Mouse (Mus musculus) intestine, postnatal 0 days (tissue): ENCODE measurements around the gene Kctd18. TPM values are rescaled to one million over a fixed set of nuclear protein-coding genes. Genes with fewer than 3 reads are reported as not detected.
"Not testable (repeated sequence)": the region's sequence is repeated elsewhere in the genome, so short reads cannot be mapped to it uniquely, and the experiment has no call there.

Source experiments
- ATAC-seq: fragments of 200-750 bp; cut with Nextera tagmentation; 2 replicates; pipeline ENCODE4 v1.8.0; 2017; ENCODE audit warnings: mild to moderate bottlenecking, moderate TSS enrichment, moderate library complexity
- H3K27ac ChIP-seq: fragments of 300-500 bp; sonication (generic); 2 replicates; pipeline ENCODE4 v1.5.1; 2014; ENCODE audit warnings: mild to moderate bottlenecking, low read depth, low read length, moderate library complexity
- H3K27me3 ChIP-seq: fragments of 300-500 bp; sonication (generic); replicated peaks from 2 replicates; pipeline ENCODE4 v1.6.1; 2014; ENCODE audit warnings: low read length, mixed read lengths; ENCODE audit not compliant: control insufficient read depth, insufficient read depth
- H3K36me3 ChIP-seq: fragments of 300-500 bp; sonication (generic); 2 replicates; pipeline ENCODE4 v1.6.1; 2014; ENCODE audit warnings: mild to moderate bottlenecking, moderate library complexity; ENCODE audit not compliant: control insufficient read depth, insufficient read depth
- H3K4me1 ChIP-seq: fragments of 300-500 bp; sonication (generic); replicated peaks from 2 replicates; pipeline ENCODE4 v1.6.1; 2014; ENCODE audit warnings: antibody characterized with exemption, low read length, mixed read lengths; ENCODE audit not compliant: control insufficient read depth, insufficient read depth
- H3K4me2 ChIP-seq: fragments of 300-500 bp; sonication (generic); replicated peaks from 2 replicates; pipeline ENCODE4 v1.6.1; 2014; ENCODE audit warnings: low read depth, mild to moderate bottlenecking, moderate library complexity
- H3K4me3 ChIP-seq: fragments of 300-500 bp; sonication (generic); 2 replicates; pipeline ENCODE4 v1.5.1; 2014; ENCODE audit warnings: low read depth, low read length
- H3K9ac ChIP-seq: fragments of 300-500 bp; sonication (generic); 2 replicates; pipeline ENCODE4 v1.6.1; 2014; ENCODE audit warnings: mild to moderate bottlenecking, low read depth, low read length
- H3K9me3 ChIP-seq: fragments of 300-500 bp; sonication (generic); 2 replicates; pipeline ENCODE4 v1.6.1; 2016; ENCODE audit warnings: mixed run types; ENCODE audit not compliant: control insufficient read depth
- CTCF ChIP-seq: sonication (generic); IDR thresholded peaks from 2 replicates; pipeline ENCODE4 v1.5.1; 2016; ENCODE audit warnings: low read depth, mild to moderate bottlenecking, control low read depth, antibody characterized with exemption, moderate library complexity
- WGBS: fragments of 180-500 bp; shearing (Covaris S2); extraction: QIAGEN DNeasy Blood & Tissue Kit; methylation state at CpG from one replicate; pipeline ENCODE4 v1.1.7; 2014; 5-methylcytosine and 5-hydroxymethylcytosine counted together
- polyA plus RNA-seq: library from polyadenylated mRNA; unstranded; fragments of >200 nt; fragmentation: Nextera tagmentation; extraction: Ambion mirVana; gene quantifications from 2 replicates; pipeline ENCODE4 v1.2.1, GENCODE M21; 2015

The Kctd18 gene
- polyA plus RNA-seq, 1 experiment from 2014 or later = 6.5 TPM

GRCm38 (mm10) chr1:58031160-58031769 is 12.5 kb upstream of the Kctd18 start:
- Histone ChIP-seq H3K9me3 (no peaks in the 10 kb centered on the region), H3K36me3 (no peaks in the 10 kb centered on the region), H3K27ac (no peak overlapping the region), H3K9ac (no peak overlapping the region), H3K4me2 (no peak overlapping the region), H3K4me1 (no peaks in the 10 kb centered on the region; the same call in 1 of the 2 replicates), H3K4me3 (no peak overlapping the region), H3K27me3 (no peaks in the 10 kb centered on the region)
- peak; percentile 93 for TF ChIP-seq CTCF
- WGBS = 61% methylated on average over 10 of the region's 10 CpGs
- ATAC-seq = no peak

GRCm38 (mm10) chr1:58030156-58030871 is 11.6 kb upstream of the Kctd18 start:
- no peak for ATAC-seq
- no peaks in the 10 kb centered on the region for H3K9me3 ChIP-seq
- H3K36me3 ChIP-seq = no peaks in the 10 kb centered on the region
- H3K4me3 ChIP-seq = peak overlapping the region; percentile 13; the same call in 1 of the 2 replicates
- H3K27ac ChIP-seq = no peak overlapping the region
- H3K9ac ChIP-seq = no peak overlapping the region
- H3K4me2 ChIP-seq = peak overlapping the region; percentile 56
- WGBS = 28% methylated on average over 13 of the region's 13 CpGs
- no peak for TF ChIP-seq CTCF
- H3K4me1 ChIP-seq = no peaks in the 10 kb centered on the region; the same call in 1 of the 2 replicates
- no peaks in the 10 kb centered on the region for H3K27me3 ChIP-seq

- Histone ChIP-seq H3K4me1 (no peaks in the 10 kb centered on the region; the same call in 1 of the 2 replicates), H3K27me3 (no peaks in the 10 kb centered on the region), H3K9me3 (no peaks in the 10 kb centered on the region), H3K9ac (no peak within 1 kb of the TSS), H3K4me2 (peak within 1 kb of the TSS; percentile 56), H3K4me3 (peak within 1 kb of the TSS; percentile 13), H3K36me3 (no peaks in the 10 kb centered on the region), H3K27ac (no peak within 1 kb of the TSS)
- 13% methylated on average over 12 of the region's 12 CpGs for WGBS
- no peak for TF ChIP-seq CTCF
- no peak for ATAC-seq
Measured at GRCm38 (mm10) chr1:58029636-58030117, 10.9 kb upstream of the Kctd18 start, which contains the start of gene Aox1. Aox1 (plus strand) TSS chr1:58029931.

GRCm38 (mm10) chr1:58027707-58028106 is 9.0 kb upstream of the Kctd18 start:
- Histone ChIP-seq H3K27ac (no peak overlapping the region), H3K9ac (no peak overlapping the region), H3K9me3 (no peaks in the 10 kb centered on the region), H3K27me3 (no peaks in the 10 kb centered on the region), H3K36me3 (0 out of 2 replicates have a peak, but pooled peaks cover 3% of the 10 kb centered on the region), H3K4me1 (no peaks in the 10 kb centered on the region), H3K4me2 (no peak overlapping the region), H3K4me3 (no peak overlapping the region)
- no peak for ATAC-seq
- TF ChIP-seq CTCF = no peak
- 77% methylated on average over 7 of the region's 7 CpGs for WGBS

GRCm38 (mm10) chr1:58006388-58006787 is 12.4 kb downstream of the Kctd18 start:
- H3K9me3 ChIP-seq, H3K4me2 ChIP-seq, H3K4me3 ChIP-seq, H3K27me3 ChIP-seq, H3K27ac ChIP-seq, ATAC-seq, H3K9ac ChIP-seq, H3K36me3 ChIP-seq, H3K4me1 ChIP-seq: not testable (repeated sequence)
- 94% methylated on average over 6 of the region's 7 CpGs for WGBS

- WGBS = 53% methylated on average over 3 of the region's 3 CpGs
- no peak overlapping the region for H3K4me3 ChIP-seq
- no peaks in the 10 kb centered on the region for H3K27me3 ChIP-seq
- no peaks in the 10 kb centered on the region for H3K9me3 ChIP-seq
- no peak for TF ChIP-seq CTCF
- H3K4me2 ChIP-seq = 0 out of 2 replicates have a peak overlapping the region, but pooled peaks have one; percentile 4
- peak; percentile 64 for ATAC-seq
- H3K27ac ChIP-seq = peak overlapping the region; percentile 36; the same call in 1 of the 2 replicates
- H3K4me1 ChIP-seq = no peaks in the 10 kb centered on the region; the same call in 1 of the 2 replicates
- H3K36me3 ChIP-seq = no peaks in the 10 kb centered on the region
- H3K9ac ChIP-seq = no peak overlapping the region
Measured at GRCm38 (mm10) chr1:57998146-57998545, 20.6 kb downstream of the Kctd18 start.
